Mouse (Mus musculus): ENCODE data around the gene Prep. TPM values are rescaled to one million over a fixed set of nuclear protein-coding genes. Genes with fewer than 3 reads are reported as not detected.

Prep gene
- polyA plus RNA-seq, 1 experiment, result 35.6 TPM

- Histone ChIP-seq H3ac (ENCODE audit: control insufficient read depth, insufficient read length) (no peak overlapping the region), H3K27me3 (ENCODE audit: control insufficient read depth, insufficient read depth, insufficient read length) (no peaks in the 10 kb centered on the region), H3K79me2 (ENCODE audit: control insufficient read depth, insufficient read depth) (no peaks in the 10 kb centered on the region), H3K4me3 (no peak overlapping the region), H3K4me2 (ENCODE audit: low read depth) (peak overlapping the region; percentile 43), H3K36me3 (ENCODE audit: control insufficient read depth, insufficient read depth) (no peaks in the 10 kb centered on the region)
- TF ChIP-seq REST (IDR thresholded peaks at IDR 0.05; ENCODE audit: insufficient read depth, insufficient read length) (no peak), CEBPB (IDR thresholded peaks at IDR 0.05; ENCODE audit: insufficient read depth, poor library complexity, severe bottlenecking) (peak; percentile 35; the same call in 1 of the 2 replicates)
Observed at GRCm38 (mm10) chr10:45020291-45020690, 46.7 kb upstream of the Prep start.

- no peaks in the 10 kb centered on the region for H3K27me3 ChIP-seq (ENCODE audit: control insufficient read depth, insufficient read depth, insufficient read length)
Observed at GRCm38 (mm10) chr10:45025184-45025583, 41.8 kb upstream of the Prep start.

GRCm38 (mm10) chr10:45026935-45027334 is 40.1 kb upstream of the Prep start:
- H3K4me2 ChIP-seq (ENCODE audit: low read depth), result no peak overlapping the region
- H3K27me3 ChIP-seq (ENCODE audit: control insufficient read depth, insufficient read depth, insufficient read length), result no peaks in the 10 kb centered on the region
- H3K4me3 ChIP-seq, result no peak overlapping the region
- TF ChIP-seq REST (IDR thresholded peaks at IDR 0.05; ENCODE audit: insufficient read depth, insufficient read length) (no peak), USF1 (IDR thresholded peaks at IDR 0.05; ENCODE audit: low read depth) (no peak), MYOG (IDR thresholded peaks at IDR 0.05; ENCODE audit: control insufficient read depth in 1 of 3, insufficient read depth in 1 of 3, insufficient read length in 2 of 3, low read depth in 2 of 3) (no peak), E2F4 (IDR thresholded peaks at IDR 0.05; ENCODE audit: insufficient read depth) (no peak), MAX (IDR thresholded peaks at IDR 0.05; ENCODE audit: low read depth) (no peak), TCF3 (IDR thresholded peaks at IDR 0.05; ENCODE audit: insufficient read length, low read depth) (no peak), MYOD1 (IDR thresholded peaks at IDR 0.05; ENCODE audit: control insufficient read depth in 1 of 3, insufficient read length in 2 of 3, low read depth in 2 of 3) (no peak), SRF (IDR thresholded peaks at IDR 0.05; ENCODE audit: control insufficient read depth, insufficient read length, low read depth) (no peak), POLR2A (IDR thresholded peaks at IDR 0.05; ENCODE audit: insufficient read length, low read depth) (no peak), POLR2AphosphoS2 (IDR thresholded peaks at IDR 0.05; ENCODE audit: insufficient read length, low read depth) (no peak), TCF12 (IDR thresholded peaks at IDR 0.05; ENCODE audit: insufficient read depth, poor library complexity, severe bottlenecking) (no peak), CEBPB (IDR thresholded peaks at IDR 0.05; ENCODE audit: insufficient read depth, poor library complexity, severe bottlenecking) (no peak)
- H3ac ChIP-seq (ENCODE audit: control insufficient read depth, insufficient read length), result no peak overlapping the region
- no peaks in the 10 kb centered on the region for H3K79me2 ChIP-seq (ENCODE audit: control insufficient read depth, insufficient read depth)
- no peaks in the 10 kb centered on the region for H3K36me3 ChIP-seq (ENCODE audit: control insufficient read depth, insufficient read depth)

More at GRCm38 (mm10) chr10:45025184-45025583, 41.8 kb upstream of the Prep start:
- Histone ChIP-seq H3K79me2 (ENCODE audit: control insufficient read depth, insufficient read depth) (no peaks in the 10 kb centered on the region), H3K36me3 (ENCODE audit: control insufficient read depth, insufficient read depth) (no peaks in the 10 kb centered on the region), H3K4me3 (no peak overlapping the region), H3ac (ENCODE audit: control insufficient read depth, insufficient read length) (no peak overlapping the region), H3K4me2 (ENCODE audit: low read depth) (no peak overlapping the region)
- TF ChIP-seq USF1 (IDR thresholded peaks at IDR 0.05; ENCODE audit: low read depth) (no peak), MYOD1 (IDR thresholded peaks at IDR 0.05; ENCODE audit: control insufficient read depth in 1 of 3, insufficient read length in 2 of 3, low read depth in 2 of 3) (peak; percentile 9 to 59 (median 15)), TCF12 (IDR thresholded peaks at IDR 0.05; ENCODE audit: insufficient read depth, poor library complexity, severe bottlenecking) (no peak), POLR2A (IDR thresholded peaks at IDR 0.05; ENCODE audit: insufficient read length, low read depth) (no peak), E2F4 (IDR thresholded peaks at IDR 0.05; ENCODE audit: insufficient read depth) (no peak), SRF (IDR thresholded peaks at IDR 0.05; ENCODE audit: control insufficient read depth, insufficient read length, low read depth) (peak; percentile 91), MYOG (IDR thresholded peaks at IDR 0.05; ENCODE audit: control insufficient read depth in 1 of 3, insufficient read depth in 1 of 3, insufficient read length in 2 of 3, low read depth in 2 of 3) (peak in 1 of 3 experiments; percentile 70)

GRCm38 (mm10) chr10:45045268-45045928 is 21.6 kb upstream of the Prep start:
- no peak overlapping the region for H3K4me3 ChIP-seq
- H3K4me2 ChIP-seq (ENCODE audit: low read depth), result peak overlapping the region; percentile 61
- H3K36me3 ChIP-seq (ENCODE audit: control insufficient read depth, insufficient read depth), result no peaks in the 10 kb centered on the region
- no peaks in the 10 kb centered on the region for H3K27me3 ChIP-seq (ENCODE audit: control insufficient read depth, insufficient read depth, insufficient read length)
- TF ChIP-seq E2F4 (IDR thresholded peaks at IDR 0.05; ENCODE audit: insufficient read depth) (no peak), MYOD1 (IDR thresholded peaks at IDR 0.05; ENCODE audit: control insufficient read depth in 1 of 3, insufficient read length in 2 of 3, low read depth in 2 of 3) (no peak), SRF (IDR thresholded peaks at IDR 0.05; ENCODE audit: control insufficient read depth, insufficient read length, low read depth) (no peak), MAX (IDR thresholded peaks at IDR 0.05; ENCODE audit: low read depth) (no peak), POLR2A (IDR thresholded peaks at IDR 0.05; ENCODE audit: insufficient read length, low read depth) (no peak), TCF3 (IDR thresholded peaks at IDR 0.05; ENCODE audit: insufficient read length, low read depth) (no peak), MYOG (IDR thresholded peaks at IDR 0.05; ENCODE audit: control insufficient read depth in 1 of 3, insufficient read depth in 1 of 3, insufficient read length in 2 of 3, low read depth in 2 of 3) (no peak), REST (IDR thresholded peaks at IDR 0.05; ENCODE audit: insufficient read depth, insufficient read length) (no peak), POLR2AphosphoS2 (IDR thresholded peaks at IDR 0.05; ENCODE audit: insufficient read length, low read depth) (no peak), CEBPB (IDR thresholded peaks at IDR 0.05; ENCODE audit: insufficient read depth, poor library complexity, severe bottlenecking) (no peak)
- no peaks in the 10 kb centered on the region for H3K79me2 ChIP-seq (ENCODE audit: control insufficient read depth, insufficient read depth)
- H3ac ChIP-seq (ENCODE audit: control insufficient read depth, insufficient read length), result no peak overlapping the region

GRCm38 (mm10) chr10:45048158-45048557 is 18.8 kb upstream of the Prep start:
- Histone ChIP-seq H3K4me3 (no peak overlapping the region), H3K79me2 (ENCODE audit: control insufficient read depth, insufficient read depth) (no peaks in the 10 kb centered on the region), H3K4me2 (ENCODE audit: low read depth) (peak overlapping the region; percentile 16), H3ac (ENCODE audit: control insufficient read depth, insufficient read length) (no peak overlapping the region), H3K36me3 (ENCODE audit: control insufficient read depth, insufficient read depth) (no peaks in the 10 kb centered on the region), H3K27me3 (ENCODE audit: control insufficient read depth, insufficient read depth, insufficient read length) (no peaks in the 10 kb centered on the region)
- no peak for TF ChIP-seq MYOD1 (IDR thresholded peaks at IDR 0.05; ENCODE audit: control insufficient read depth in 1 of 3, insufficient read length in 2 of 3, low read depth in 2 of 3)
- TF ChIP-seq TCF12 (IDR thresholded peaks at IDR 0.05; ENCODE audit: insufficient read depth, poor library complexity, severe bottlenecking), result no peak
- TF ChIP-seq MYOG (IDR thresholded peaks at IDR 0.05; ENCODE audit: control insufficient read depth in 1 of 3, insufficient read depth in 1 of 3, insufficient read length in 2 of 3, low read depth in 2 of 3), result no peak
- no peak for TF ChIP-seq REST (IDR thresholded peaks at IDR 0.05; ENCODE audit: insufficient read depth, insufficient read length)
- TF ChIP-seq USF1 (IDR thresholded peaks at IDR 0.05; ENCODE audit: low read depth), result no peak
- TF ChIP-seq SRF (IDR thresholded peaks at IDR 0.05; ENCODE audit: control insufficient read depth, insufficient read length, low read depth), result no peak
- no peak for TF ChIP-seq POLR2AphosphoS2 (IDR thresholded peaks at IDR 0.05; ENCODE audit: insufficient read length, low read depth)
- no peak for TF ChIP-seq TCF3 (IDR thresholded peaks at IDR 0.05; ENCODE audit: insufficient read length, low read depth)
- TF ChIP-seq CEBPB (IDR thresholded peaks at IDR 0.05; ENCODE audit: insufficient read depth, poor library complexity, severe bottlenecking), result no peak
- no peak for TF ChIP-seq POLR2A (IDR thresholded peaks at IDR 0.05; ENCODE audit: insufficient read length, low read depth)
- TF ChIP-seq MAX (IDR thresholded peaks at IDR 0.05; ENCODE audit: low read depth), result no peak
- TF ChIP-seq E2F4 (IDR thresholded peaks at IDR 0.05; ENCODE audit: insufficient read depth), result no peak
